Mouse (Mus musculus): ENCODE results near the gene Itpripl2.

DNA sequence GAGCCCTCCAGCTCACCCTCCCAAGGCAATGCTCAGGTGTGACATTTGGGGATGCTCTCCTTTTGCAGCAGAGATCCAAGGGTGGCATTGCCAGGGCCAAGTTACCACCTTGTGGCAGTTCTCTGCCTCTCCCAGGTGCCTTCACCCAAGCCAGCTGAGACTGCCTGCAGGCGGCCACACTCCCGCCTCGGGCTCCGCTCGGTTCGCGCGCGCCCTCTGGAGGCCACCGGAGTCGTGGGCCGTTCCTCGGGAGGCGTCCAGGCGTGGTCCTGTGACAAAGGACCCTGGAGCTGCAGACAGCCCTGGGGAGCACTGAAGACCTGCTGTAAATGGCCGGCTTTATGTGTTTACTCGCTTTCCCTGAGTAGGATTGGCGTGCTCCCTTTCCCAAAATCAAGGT is 26.9 kb upstream of the Itpripl2 start:
- TF ChIP-seq CTCF (IDR thresholded peaks at IDR 0.05) (peak; percentile 99), EP300 (IDR thresholded peaks at IDR 0.05) (no peak)

Measured in lung, postnatal 0 days (tissue).